Mouse (Mus musculus): Measurements from ENCODE around the gene Crb3. TPM values are rescaled to one million over a fixed set of nuclear protein-coding genes. Genes with fewer than 3 reads are reported as not detected.

Gene Crb3
- polyA plus RNA-seq, 1 experiment: 53.5 TPM

DNA sequence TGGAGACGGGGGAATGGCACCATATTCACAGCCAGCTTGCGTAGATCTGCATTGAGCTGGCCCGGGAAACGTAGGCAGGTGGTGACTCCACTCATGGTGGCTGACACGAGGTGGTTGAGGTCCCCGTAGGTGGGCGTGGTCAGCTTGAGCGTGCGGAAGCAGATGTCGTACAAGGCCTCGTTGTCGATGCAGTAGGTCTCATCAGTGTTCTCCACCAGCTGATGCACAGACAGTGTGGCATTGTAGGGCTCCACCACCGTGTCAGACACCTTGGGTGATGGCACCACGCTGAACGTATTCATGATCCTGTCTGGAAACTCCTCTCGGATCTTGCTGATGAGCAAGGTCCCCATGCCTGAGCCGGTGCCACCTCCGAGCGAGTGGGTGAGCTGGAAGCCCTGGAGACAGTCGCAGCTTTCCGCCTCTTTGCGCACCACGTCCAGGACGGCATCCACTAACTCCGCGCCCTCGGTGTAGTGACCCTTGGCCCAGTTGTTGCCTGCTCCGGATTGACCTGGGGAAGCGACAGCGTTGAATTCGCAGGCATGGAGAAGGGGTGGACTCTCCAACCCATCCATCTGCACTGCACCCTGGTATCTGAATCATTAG, 22.4 kb downstream of the Crb3 start:
- H3K27ac ChIP-seq (ENCODE audit: insufficient read depth, low read length): no peak overlapping the region
- no peak for TF ChIP-seq EP300 (IDR thresholded peaks at IDR 0.05; ENCODE audit: insufficient read depth, low read depth, low read length)
- TF ChIP-seq POLR2A (IDR thresholded peaks at IDR 0.05; ENCODE audit: insufficient read depth, low read length): no peak
- TF ChIP-seq CTCF (IDR thresholded peaks at IDR 0.05; ENCODE audit: low read depth, low read length): no peak
- no peaks in the 10 kb centered on the region for H3K9me3 ChIP-seq (replicated peaks; ENCODE audit: control insufficient read depth, insufficient read depth, low read length, poor library complexity, severe bottlenecking)
- H3K36me3 ChIP-seq (ENCODE audit: control insufficient read depth, insufficient read depth, low read length, poor library complexity, severe bottlenecking): no peaks in the 10 kb centered on the region
- peaks cover 2% of the 10 kb centered on the region for H3K4me1 ChIP-seq (ENCODE audit: control insufficient read depth, insufficient read depth, low read length)
- H3K9ac ChIP-seq (ENCODE audit: low read depth, poor library complexity, severe bottlenecking): no peak overlapping the region
- H3K4me3 ChIP-seq (ENCODE audit: low read depth, low read length): no peak overlapping the region
- no peaks in the 10 kb centered on the region for H3K27me3 ChIP-seq (ENCODE audit: control insufficient read depth, insufficient read depth, low read length, poor library complexity, severe bottlenecking)

DNA sequence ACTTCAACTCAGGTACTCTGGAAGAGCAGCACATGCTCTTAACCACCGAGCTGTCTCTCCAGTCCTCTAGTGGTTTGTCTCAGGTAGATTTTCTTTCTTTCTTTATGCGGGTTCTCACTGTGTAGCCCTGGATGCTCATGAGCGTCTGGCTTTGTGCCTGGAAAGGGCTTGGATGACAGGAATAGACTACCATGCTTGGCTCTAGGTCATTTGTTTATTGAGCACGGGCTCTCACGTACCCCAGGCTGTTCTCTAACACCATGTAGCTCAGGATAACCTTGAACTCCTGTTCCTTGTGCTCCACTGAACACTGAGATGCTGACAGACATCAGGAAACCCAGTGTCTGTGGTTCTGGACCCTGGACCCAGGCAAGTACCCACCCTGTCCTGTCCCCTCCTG, 23.6 kb downstream of the Crb3 start:
- no peaks in the 10 kb centered on the region for H3K36me3 ChIP-seq (ENCODE audit: control insufficient read depth, insufficient read depth, low read length, poor library complexity, severe bottlenecking)
- no peak overlapping the region for H3K27ac ChIP-seq (ENCODE audit: insufficient read depth, low read length)
- no peak overlapping the region for H3K4me3 ChIP-seq (ENCODE audit: low read depth, low read length)
- no peaks in the 10 kb centered on the region for H3K9me3 ChIP-seq (replicated peaks; ENCODE audit: control insufficient read depth, insufficient read depth, low read length, poor library complexity, severe bottlenecking)
- peaks cover 2% of the 10 kb centered on the region for H3K4me1 ChIP-seq (ENCODE audit: control insufficient read depth, insufficient read depth, low read length)
- no peaks in the 10 kb centered on the region for H3K27me3 ChIP-seq (ENCODE audit: control insufficient read depth, insufficient read depth, low read length, poor library complexity, severe bottlenecking)
- TF ChIP-seq POLR2A (IDR thresholded peaks at IDR 0.05; ENCODE audit: insufficient read depth, low read length) (no peak), EP300 (IDR thresholded peaks at IDR 0.05; ENCODE audit: insufficient read depth, low read depth, low read length) (no peak), CTCF (IDR thresholded peaks at IDR 0.05; ENCODE audit: low read depth, low read length) (no peak)
- H3K9ac ChIP-seq (ENCODE audit: low read depth, poor library complexity, severe bottlenecking): no peak overlapping the region

GRCm38 (mm10) chr17:57085970-57086757, 27.3 kb downstream of the Crb3 start:
- Histone ChIP-seq H3K4me3 (ENCODE audit: low read depth, low read length) (no peak overlapping the region), H3K9me3 (replicated peaks; ENCODE audit: control insufficient read depth, insufficient read depth, low read length, poor library complexity, severe bottlenecking) (no peaks in the 10 kb centered on the region), H3K9ac (ENCODE audit: low read depth, poor library complexity, severe bottlenecking) (no peak overlapping the region), H3K27me3 (ENCODE audit: control insufficient read depth, insufficient read depth, low read length, poor library complexity, severe bottlenecking) (no peaks in the 10 kb centered on the region), H3K36me3 (ENCODE audit: control insufficient read depth, insufficient read depth, low read length, poor library complexity, severe bottlenecking) (no peaks in the 10 kb centered on the region), H3K27ac (ENCODE audit: insufficient read depth, low read length) (no peak overlapping the region), H3K4me1 (ENCODE audit: control insufficient read depth, insufficient read depth, low read length) (no peaks in the 10 kb centered on the region)
- TF ChIP-seq CTCF (IDR thresholded peaks at IDR 0.05; ENCODE audit: low read depth, low read length) (no peak), EP300 (IDR thresholded peaks at IDR 0.05; ENCODE audit: insufficient read depth, low read depth, low read length) (no peak), POLR2A (IDR thresholded peaks at IDR 0.05; ENCODE audit: insufficient read depth, low read length) (no peak)

- no peak within 1 kb of the TSS for H3K27ac ChIP-seq (ENCODE audit: insufficient read depth, low read length)
- no peaks in the 10 kb centered on the region for H3K27me3 ChIP-seq (ENCODE audit: control insufficient read depth, insufficient read depth, low read length, poor library complexity, severe bottlenecking)
- no peak within 1 kb of the TSS for H3K9ac ChIP-seq (ENCODE audit: low read depth, poor library complexity, severe bottlenecking)
- H3K36me3 ChIP-seq (ENCODE audit: control insufficient read depth, insufficient read depth, low read length, poor library complexity, severe bottlenecking): no peaks in the 10 kb centered on the region
- peak within 1 kb of the TSS; percentile 42 for H3K4me3 ChIP-seq (ENCODE audit: low read depth, low read length)
- no peaks in the 10 kb centered on the region for H3K4me1 ChIP-seq (ENCODE audit: control insufficient read depth, insufficient read depth, low read length)
- no peak for TF ChIP-seq POLR2A (IDR thresholded peaks at IDR 0.05; ENCODE audit: insufficient read depth, low read length)
- no peak for TF ChIP-seq EP300 (IDR thresholded peaks at IDR 0.05; ENCODE audit: insufficient read depth, low read depth, low read length)
- no peak for TF ChIP-seq CTCF (IDR thresholded peaks at IDR 0.05; ENCODE audit: low read depth, low read length)
- no peaks in the 10 kb centered on the region for H3K9me3 ChIP-seq (replicated peaks; ENCODE audit: control insufficient read depth, insufficient read depth, low read length, poor library complexity, severe bottlenecking)
Measured at GRCm38 (mm10) chr17:57087049-57087832, 28.3 kb downstream of the Crb3 start, which contains the start of gene Tubb4a. TSS of gene Tubb4a (minus strand) at chr17:57087782.

- Histone ChIP-seq H3K27ac (ENCODE audit: insufficient read depth, low read length) (no peak overlapping the region), H3K27me3 (ENCODE audit: control insufficient read depth, insufficient read depth, low read length, poor library complexity, severe bottlenecking) (no peaks in the 10 kb centered on the region), H3K4me3 (ENCODE audit: low read depth, low read length) (no peak overlapping the region), H3K9ac (ENCODE audit: low read depth, poor library complexity, severe bottlenecking) (no peak overlapping the region), H3K4me1 (ENCODE audit: control insufficient read depth, insufficient read depth, low read length) (peaks cover 3% of the 10 kb centered on the region), H3K36me3 (ENCODE audit: control insufficient read depth, insufficient read depth, low read length, poor library complexity, severe bottlenecking) (no peaks in the 10 kb centered on the region), H3K9me3 (replicated peaks; ENCODE audit: control insufficient read depth, insufficient read depth, low read length, poor library complexity, severe bottlenecking) (no peaks in the 10 kb centered on the region)
- no peak for TF ChIP-seq CTCF (IDR thresholded peaks at IDR 0.05; ENCODE audit: low read depth, low read length)
- no peak for TF ChIP-seq EP300 (IDR thresholded peaks at IDR 0.05; ENCODE audit: insufficient read depth, low read depth, low read length)
- no peak for TF ChIP-seq POLR2A (IDR thresholded peaks at IDR 0.05; ENCODE audit: insufficient read depth, low read length)
Measured at GRCm38 (mm10) chr17:57094222-57094621, 35.3 kb downstream of the Crb3 start.

Measured in ES-Bruce4 (cell line).